Mouse (Mus musculus): Measurements from ENCODE around the gene Trim71. TPM values are rescaled to one million over a fixed set of nuclear protein-coding genes. Genes with fewer than 3 reads are reported as not detected.

Gene Trim71
- polyA plus RNA-seq, 1 experiment from 2014 or later: 0.30 TPM

DNA sequence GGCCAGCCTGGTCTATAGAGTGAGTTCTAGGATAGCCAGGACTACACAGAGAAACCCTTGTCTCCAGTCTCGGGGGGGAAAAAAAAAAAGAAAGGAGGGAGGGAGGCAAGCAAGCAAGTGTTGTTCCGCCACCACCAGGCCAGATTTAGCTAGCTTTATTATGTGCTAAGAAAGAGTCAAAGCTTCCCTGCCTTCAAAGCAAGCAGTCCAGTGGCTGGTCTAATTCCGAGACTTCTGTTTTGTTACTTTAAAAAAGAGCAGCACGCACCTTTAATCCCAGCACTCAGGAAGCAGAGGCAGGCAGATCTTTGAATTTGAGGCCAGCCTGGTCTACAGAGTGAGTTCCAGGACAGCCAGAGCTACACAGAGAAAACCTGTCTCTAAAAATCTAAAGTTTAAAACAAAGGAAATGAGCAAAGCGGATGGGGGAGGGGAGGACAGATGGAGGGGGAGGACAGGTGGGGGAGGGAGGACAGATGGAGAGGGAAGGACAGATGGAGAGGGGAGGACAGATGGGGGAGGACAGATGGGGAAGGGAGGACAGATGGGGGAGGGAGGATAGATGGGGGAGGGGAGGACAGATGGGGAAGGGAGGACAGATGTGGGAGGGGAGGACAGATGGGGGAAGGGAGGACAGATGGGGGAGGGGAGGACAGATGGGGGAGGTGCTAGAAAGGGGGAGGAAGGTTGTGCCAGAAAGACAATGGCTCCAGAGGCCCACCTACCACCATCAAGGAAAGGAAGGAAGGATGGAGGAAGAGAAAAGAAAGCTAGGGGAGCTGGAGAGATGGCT, 4.7 kb upstream of the Trim71 start:
- no peak for TF ChIP-seq EP300 (IDR thresholded peaks at IDR 0.05)
- TF ChIP-seq CTCF (IDR thresholded peaks at IDR 0.05): no peak
- 74% methylated on average over 5 of the region's 5 CpGs for WGBS
- ATAC-seq: no peak

DNA sequence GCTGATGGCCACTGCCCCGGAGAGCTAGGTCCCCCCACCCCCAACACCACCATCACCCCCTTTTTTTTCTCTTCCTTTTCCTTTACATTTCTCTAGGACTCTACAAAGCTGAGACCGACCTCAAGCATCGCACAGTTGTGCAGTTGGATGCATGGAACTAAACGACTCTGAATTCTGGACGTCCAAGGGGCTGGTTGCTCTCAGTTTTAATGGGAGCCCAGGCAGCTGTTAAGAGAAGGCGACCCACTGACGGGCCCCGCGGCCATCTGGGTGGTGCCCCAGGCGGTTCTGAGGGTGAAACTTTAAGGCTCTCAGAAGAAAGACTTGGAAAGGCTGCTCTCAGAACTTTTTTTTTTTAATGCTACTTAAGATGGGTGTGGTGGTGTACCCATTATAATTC, 498 bp upstream of the Trim71 start:
- H3K27ac ChIP-seq (ENCODE audit: low read length): no peak overlapping the region
- WGBS: 5% methylated on average over 10 of the region's 10 CpGs
- TF ChIP-seq CTCF (IDR thresholded peaks at IDR 0.05) (no peak), EP300 (IDR thresholded peaks at IDR 0.05) (no peak)
- peak overlapping the region; percentile 98 for H3K4me2 ChIP-seq (replicated peaks; ENCODE audit: low read depth, low read length)
- H3K9ac ChIP-seq (replicated peaks; ENCODE audit: low read depth): no peak overlapping the region
- no peaks in the 10 kb centered on the region for H3K36me3 ChIP-seq (ENCODE audit: insufficient read depth, low read length)
- peaks cover 5% of the 10 kb centered on the region; the same call in 1 of the 2 replicates for H3K4me1 ChIP-seq (ENCODE audit: insufficient read depth, low read depth, low read length)
- no peaks in the 10 kb centered on the region for H3K9me3 ChIP-seq (ENCODE audit: low read length)
- ATAC-seq (no peak), DNase-seq (ENCODE audit: low spot score) (no peak)
- peaks cover 15% of the 10 kb centered on the region; the same call in 1 of the 2 replicates for H3K27me3 ChIP-seq (replicated peaks; ENCODE audit: insufficient read depth, low read length)
- H3K4me3 ChIP-seq (ENCODE audit: low read depth, low read length): peak overlapping the region; percentile 56; the same call in 1 of the 2 replicates

More for the DNA sequence above, 4.7 kb upstream of the Trim71 start:
- Histone ChIP-seq H3K27me3 (replicated peaks; ENCODE audit: insufficient read depth, low read length) (no peaks in the 10 kb centered on the region), H3K36me3 (ENCODE audit: insufficient read depth, low read length) (no peaks in the 10 kb centered on the region), H3K27ac (ENCODE audit: low read length) (no peak overlapping the region), H3K4me1 (ENCODE audit: insufficient read depth, low read depth, low read length) (no peaks in the 10 kb centered on the region), H3K4me3 (ENCODE audit: low read depth, low read length) (no peak overlapping the region), H3K4me2 (replicated peaks; ENCODE audit: low read depth, low read length) (no peak overlapping the region), H3K9ac (replicated peaks; ENCODE audit: low read depth) (no peak overlapping the region), H3K9me3 (ENCODE audit: low read length) (no peaks in the 10 kb centered on the region)
- no peak for DNase-seq (ENCODE audit: low spot score)

DNA sequence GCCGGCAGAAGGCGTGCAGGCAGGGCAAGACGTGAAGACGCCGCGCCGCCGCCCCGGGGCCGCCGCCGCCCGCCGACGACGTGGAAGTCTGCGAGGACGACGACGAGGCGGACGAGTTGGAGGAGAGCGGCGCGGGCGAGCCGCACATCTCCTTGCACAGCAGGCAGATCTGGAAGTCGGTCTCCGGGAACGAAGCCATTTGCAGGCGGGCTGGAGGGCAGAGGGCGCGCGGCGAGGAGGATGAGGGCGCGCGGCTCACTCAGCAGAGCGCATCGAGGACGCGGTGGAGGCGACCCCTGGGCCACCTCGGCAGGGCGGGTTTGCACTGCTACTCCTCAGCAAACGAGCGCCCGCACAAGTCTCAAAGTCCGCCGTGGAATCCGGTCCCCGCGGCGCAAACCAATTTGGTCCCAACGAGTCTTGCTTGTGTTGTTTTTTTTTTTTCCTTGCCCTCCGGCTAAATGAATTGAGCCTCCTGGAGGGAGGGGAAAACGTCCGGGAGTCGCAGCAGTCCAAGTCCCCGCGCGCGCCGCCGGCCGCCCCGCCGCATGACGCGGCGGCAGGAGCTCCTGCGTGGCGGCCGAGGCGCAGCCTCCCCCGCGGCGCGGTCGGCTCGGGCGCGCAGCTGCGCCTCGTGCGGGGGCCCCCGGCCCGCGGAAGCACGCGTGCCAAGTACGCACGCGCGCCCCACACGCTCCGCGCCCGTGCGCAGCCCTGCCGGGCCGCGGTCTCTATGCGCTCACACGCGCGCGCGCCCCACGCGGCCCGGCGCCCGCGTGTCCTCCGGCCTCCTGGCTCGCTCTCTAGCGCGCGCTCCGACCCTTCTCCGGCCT, 1.0 kb downstream of the Trim71 start:
- no peak for TF ChIP-seq EP300 (IDR thresholded peaks at IDR 0.05)
- TF ChIP-seq CTCF (IDR thresholded peaks at IDR 0.05): no peak
- Histone ChIP-seq H3K27ac (ENCODE audit: low read length) (no peak overlapping the region), H3K9me3 (ENCODE audit: low read length) (no peaks in the 10 kb centered on the region), H3K36me3 (ENCODE audit: insufficient read depth, low read length) (no peaks in the 10 kb centered on the region), H3K9ac (replicated peaks; ENCODE audit: low read depth) (peak overlapping the region; percentile 23; the same call in 1 of the 2 replicates), H3K27me3 (replicated peaks; ENCODE audit: insufficient read depth, low read length) (peaks cover 15% of the 10 kb centered on the region; the same call in 1 of the 2 replicates), H3K4me2 (replicated peaks; ENCODE audit: low read depth, low read length) (peak overlapping the region; percentile 98), H3K4me3 (ENCODE audit: low read depth, low read length) (peak overlapping the region; percentile 56), H3K4me1 (ENCODE audit: insufficient read depth, low read depth, low read length) (peaks cover 5% of the 10 kb centered on the region; the same call in 1 of the 2 replicates)
- peak; percentile 41; the same call in 1 of the 2 replicates for ATAC-seq
- no peak for DNase-seq (ENCODE audit: low spot score)
- WGBS: under 1% methylated on average over 85 of the region's 122 CpGs

DNA sequence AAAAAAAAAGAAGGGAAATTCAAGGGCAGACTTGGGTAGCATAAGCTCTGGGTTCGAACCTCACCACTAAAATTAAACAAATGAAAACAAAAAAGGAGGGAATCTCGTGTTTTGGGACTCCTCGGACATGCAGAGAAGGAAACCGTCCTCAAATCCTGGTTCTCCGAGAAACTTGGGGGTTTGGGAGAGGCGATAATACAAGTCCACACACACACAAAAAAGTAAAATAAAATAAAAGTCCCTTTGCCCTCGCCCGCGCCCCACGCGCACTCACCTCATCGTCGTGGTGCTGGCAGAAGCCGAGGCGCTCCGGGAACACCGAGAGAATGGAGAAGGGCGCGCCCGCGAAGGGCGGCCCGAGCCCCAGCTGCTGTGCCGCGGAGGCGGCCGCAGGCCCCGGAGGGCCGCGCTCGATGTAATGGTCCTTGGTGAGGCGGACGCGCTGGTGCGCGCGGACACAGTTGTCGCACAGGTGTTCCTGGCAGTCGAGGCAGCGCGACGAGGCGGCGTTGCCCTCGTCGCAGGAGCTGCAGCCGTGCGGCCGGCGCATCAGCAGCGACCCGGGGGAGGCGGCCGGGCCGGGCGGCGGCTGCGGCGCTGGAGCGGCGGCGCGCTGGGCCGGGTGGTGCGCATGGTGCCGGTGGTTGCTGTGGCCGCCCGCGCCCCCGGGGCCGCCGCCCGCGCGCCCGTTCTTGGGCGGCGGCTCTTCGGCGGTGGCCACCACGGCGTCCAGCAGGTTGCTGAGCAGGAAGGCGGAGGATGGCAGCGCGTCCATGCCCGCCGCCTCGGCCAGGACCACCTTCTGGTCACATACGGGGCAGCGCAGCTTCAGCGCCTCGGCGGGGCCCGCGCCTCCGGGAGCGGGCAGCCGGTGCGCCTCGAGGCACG, 1.9 kb downstream of the Trim71 start:
- WGBS: 4% methylated on average over 65 of the region's 101 CpGs
- H3K4me1 ChIP-seq (ENCODE audit: insufficient read depth, low read depth, low read length): peaks cover 5% of the 10 kb centered on the region; the same call in 1 of the 2 replicates
- no peaks in the 10 kb centered on the region for H3K9me3 ChIP-seq (ENCODE audit: low read length)
- no peaks in the 10 kb centered on the region for H3K36me3 ChIP-seq (ENCODE audit: insufficient read depth, low read length)
- TF ChIP-seq EP300 (IDR thresholded peaks at IDR 0.05): no peak
- no peak for TF ChIP-seq CTCF (IDR thresholded peaks at IDR 0.05)
- peaks cover 15% of the 10 kb centered on the region; the same call in 1 of the 2 replicates for H3K27me3 ChIP-seq (replicated peaks; ENCODE audit: insufficient read depth, low read length)
- DNase-seq (ENCODE audit: low spot score): no peak
- H3K4me3 ChIP-seq (ENCODE audit: low read depth, low read length): peak overlapping the region; percentile 56
- H3K9ac ChIP-seq (replicated peaks; ENCODE audit: low read depth): 0 out of 2 replicates have a peak overlapping the region, but pooled peaks have one; percentile 8
- H3K27ac ChIP-seq (ENCODE audit: low read length): no peak overlapping the region
- peak overlapping the region; percentile 98 for H3K4me2 ChIP-seq (replicated peaks; ENCODE audit: low read depth, low read length)
- peak; percentile 31; the same call in 1 of the 2 replicates for ATAC-seq

DNA sequence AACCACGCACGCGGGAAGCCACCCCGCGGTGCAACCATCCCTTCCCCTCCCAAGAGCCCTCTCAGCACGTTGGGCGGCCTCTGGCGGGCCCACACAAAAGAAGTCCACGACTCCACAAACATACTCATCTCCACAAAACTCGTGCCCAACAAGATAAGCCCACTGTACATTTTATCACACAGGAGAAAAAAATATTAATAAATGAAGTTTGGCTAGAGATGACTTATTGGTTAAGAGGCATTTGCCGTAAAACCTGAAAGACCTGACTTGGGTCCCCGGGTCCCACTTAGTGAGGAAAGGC, 2.5 kb downstream of the Trim71 start:
- H3K27ac ChIP-seq (ENCODE audit: low read length): no peak overlapping the region
- H3K4me1 ChIP-seq (ENCODE audit: insufficient read depth, low read depth, low read length): peaks cover 5% of the 10 kb centered on the region; the same call in 1 of the 2 replicates
- peaks cover 15% of the 10 kb centered on the region; the same call in 1 of the 2 replicates for H3K27me3 ChIP-seq (replicated peaks; ENCODE audit: insufficient read depth, low read length)
- no peak overlapping the region for H3K9ac ChIP-seq (replicated peaks; ENCODE audit: low read depth)
- no peaks in the 10 kb centered on the region for H3K9me3 ChIP-seq (ENCODE audit: low read length)
- WGBS: 4% methylated on average over 12 of the region's 12 CpGs
- ATAC-seq: no peak
- peak overlapping the region; percentile 98 for H3K4me2 ChIP-seq (replicated peaks; ENCODE audit: low read depth, low read length)
- H3K4me3 ChIP-seq (ENCODE audit: low read depth, low read length): peak overlapping the region; percentile 56
- DNase-seq (ENCODE audit: low spot score): no peak
- H3K36me3 ChIP-seq (ENCODE audit: insufficient read depth, low read length): no peaks in the 10 kb centered on the region
- 0 out of 2 replicates have a peak, but pooled peaks have one; percentile 7 for TF ChIP-seq CTCF (IDR thresholded peaks at IDR 0.05)
- TF ChIP-seq EP300 (IDR thresholded peaks at IDR 0.05): no peak

All from lung, postnatal 0 days (tissue).